Mouse (Mus musculus): Measurements from ENCODE around the gene Tbcel.

The Tbcel gene

GRCm38 (mm10) chr9:42507709-42508108 is at the start of gene Tbcel:
TSS of gene Tbcel (minus strand) at chr9:42507809.
- DNase-seq (ENCODE audit: low read depth) = no peak

GRCm38 (mm10) chr9:42555186-42555585 is 47.6 kb upstream of the Tbcel start:
- no peak for DNase-seq (ENCODE audit: low read depth)

DNA sequence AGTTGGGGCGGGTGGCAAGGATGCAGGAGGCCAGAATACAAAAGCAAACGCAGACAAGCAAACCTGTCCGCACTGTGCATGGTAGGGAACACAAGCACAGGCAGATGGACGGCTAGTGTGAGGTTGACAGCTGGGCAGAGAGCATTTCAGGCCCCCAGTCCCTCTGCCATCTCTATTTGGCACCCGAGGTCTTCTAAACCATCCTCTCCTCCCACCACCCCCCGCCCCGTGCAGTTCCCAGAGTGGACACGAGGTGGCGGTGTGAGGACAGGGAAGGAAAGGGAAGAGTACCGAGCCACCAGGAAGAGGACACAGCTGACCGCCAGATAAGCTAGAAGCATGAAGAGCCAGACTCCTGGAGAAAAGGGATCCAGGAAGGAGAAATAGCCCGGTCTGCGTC is 42.5 kb upstream of the Tbcel start:
- DNase-seq (ENCODE audit: low read depth) = no peak

GRCm38 (mm10) chr9:42548981-42549380 is 41.4 kb upstream of the Tbcel start:
- no peak for DNase-seq (ENCODE audit: low read depth)

GRCm38 (mm10) chr9:42544521-42544920 is 36.9 kb upstream of the Tbcel start:
- DNase-seq (ENCODE audit: low read depth) = no peak

GRCm38 (mm10) chr9:42533491-42533890 is 25.9 kb upstream of the Tbcel start:
- no peak for DNase-seq (ENCODE audit: low read depth)

DNA sequence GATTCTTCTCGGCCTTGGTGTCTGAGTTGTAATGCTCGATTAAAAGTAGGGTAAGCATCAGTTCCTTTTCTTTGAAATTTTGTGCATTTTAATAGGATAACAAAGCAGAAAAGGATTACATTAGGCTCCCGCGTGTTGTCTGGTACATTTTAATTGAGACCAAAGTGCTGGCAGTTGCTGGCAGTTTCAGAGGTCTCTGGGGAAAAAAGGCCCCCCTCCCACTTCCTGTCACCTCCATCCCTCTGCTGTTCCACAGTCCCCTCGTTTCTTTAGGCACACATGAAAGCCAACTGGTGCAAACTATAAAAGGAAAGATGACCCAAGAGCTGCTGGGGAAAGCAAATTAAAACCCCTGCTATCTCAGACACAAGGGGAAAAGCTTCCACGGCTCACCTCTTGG is 25.4 kb upstream of the Tbcel start:
- DNase-seq (ENCODE audit: low read depth) = no peak

DNA sequence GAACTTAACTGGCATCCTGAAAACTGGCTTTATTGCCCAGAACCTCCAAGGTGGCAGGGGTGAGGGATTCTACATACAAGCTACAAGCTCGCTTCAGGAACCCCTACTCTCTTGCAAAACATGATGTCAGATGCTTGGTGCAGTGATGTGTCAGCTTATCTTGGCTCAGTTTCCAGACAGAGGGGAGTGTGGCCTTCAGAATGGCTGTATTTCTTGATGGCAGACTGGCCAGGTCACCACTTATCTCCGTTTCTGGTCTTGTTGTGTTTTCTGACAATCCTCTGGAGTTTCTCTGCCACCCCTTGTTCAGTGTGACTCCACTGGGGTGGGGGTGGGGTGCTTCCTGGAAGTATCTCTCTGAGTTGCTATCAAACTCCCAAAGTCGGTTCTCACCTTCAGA is 24.3 kb upstream of the Tbcel start:
- no peak for DNase-seq (ENCODE audit: low read depth)

DNA sequence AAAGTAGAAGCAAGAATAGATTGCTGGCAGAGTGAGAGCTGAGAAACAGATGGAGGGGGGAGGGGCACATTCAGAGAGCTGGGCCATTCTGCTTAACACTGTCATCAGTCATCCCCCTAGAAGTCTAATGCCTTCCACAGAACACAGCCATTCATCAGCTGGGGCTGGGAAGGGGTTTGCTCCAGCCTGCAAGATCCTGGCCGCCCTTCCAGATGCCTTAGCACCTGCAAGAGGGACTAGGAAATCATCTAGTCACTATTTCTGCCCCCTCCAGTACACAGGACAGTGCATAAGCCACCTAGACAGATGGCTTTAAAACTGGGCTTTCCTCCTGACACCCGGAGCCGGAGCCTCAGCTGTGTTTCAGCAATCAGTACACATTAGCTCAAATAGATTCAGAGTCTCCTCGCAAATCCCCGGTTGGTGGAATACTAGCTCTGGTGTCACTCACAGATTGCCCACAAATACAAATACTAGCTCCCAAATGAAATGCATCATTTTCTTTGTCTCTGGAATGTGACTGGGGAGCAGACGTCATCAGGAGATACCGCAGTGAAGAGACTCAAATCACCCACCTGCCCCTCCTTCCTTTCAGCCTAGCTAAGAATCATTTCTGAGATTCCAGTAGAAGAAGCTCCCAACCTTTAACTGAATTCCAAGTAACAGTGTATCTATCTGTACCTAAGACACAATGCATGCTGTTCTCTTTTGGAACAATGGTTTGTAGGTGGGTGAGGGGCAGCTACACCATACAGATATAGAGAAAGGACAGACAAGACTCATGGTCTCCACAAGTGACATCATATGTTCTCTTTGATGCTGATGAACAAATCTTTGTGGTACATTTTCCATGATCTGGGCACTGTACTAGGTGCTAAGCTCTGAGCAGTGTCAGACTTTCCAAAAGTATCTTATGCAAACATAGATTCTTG is 22.9 kb upstream of the Tbcel start:
- no peak for DNase-seq (ENCODE audit: low read depth)

- no peak for DNase-seq (ENCODE audit: low read depth)
These were observed 13.0 kb upstream of the Tbcel start for GRCm38 (mm10) chr9:42520587-42521084.

- DNase-seq (ENCODE audit: low read depth) = no peak
These were observed 10.6 kb upstream of the Tbcel start for GRCm38 (mm10) chr9:42518163-42518562.

DNA sequence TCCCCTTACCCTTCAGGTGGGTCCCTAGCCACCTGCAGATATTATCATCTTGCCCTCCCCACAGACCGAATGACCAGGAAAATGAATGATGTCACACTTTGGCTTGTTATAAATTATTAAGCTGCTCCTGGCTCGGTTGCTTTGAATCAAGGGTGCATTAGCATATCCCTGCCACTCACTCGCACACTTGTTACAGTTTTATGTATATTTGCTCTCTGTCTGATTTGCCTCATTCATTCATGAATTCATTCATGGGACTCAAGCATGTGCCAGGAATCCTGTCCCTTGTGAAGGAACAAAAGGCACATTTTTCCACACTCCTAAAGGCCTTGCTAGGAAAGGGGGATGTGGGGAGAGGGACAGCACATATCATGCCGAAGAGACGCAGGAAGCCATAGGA is 5.5 kb upstream of the Tbcel start:
- no peak for DNase-seq (ENCODE audit: low read depth)

DNA sequence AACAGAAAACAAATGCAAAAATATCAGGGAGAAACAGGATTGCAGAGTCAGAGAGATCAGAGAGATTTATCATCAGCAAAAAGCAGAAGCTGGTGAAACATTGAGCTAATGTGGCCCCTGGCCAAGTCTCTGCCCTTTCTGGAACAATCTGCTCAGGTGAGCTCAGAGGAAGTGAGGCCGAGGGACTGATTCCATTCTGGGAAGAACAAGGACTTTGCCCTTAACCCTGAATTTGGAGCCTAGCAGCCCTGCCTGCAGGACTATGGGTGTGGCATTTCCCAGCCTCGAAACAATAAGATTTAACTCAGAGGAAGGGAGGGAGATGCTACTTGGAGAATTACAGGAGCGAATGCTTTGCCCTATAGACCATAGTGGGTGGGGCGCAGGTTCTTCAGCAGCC is 4.7 kb upstream of the Tbcel start:
- no peak for DNase-seq (ENCODE audit: low read depth)

- DNase-seq (ENCODE audit: low read depth) = no peak
These were observed 626 bp upstream of the Tbcel start for GRCm38 (mm10) chr9:42508235-42508634.

DNA sequence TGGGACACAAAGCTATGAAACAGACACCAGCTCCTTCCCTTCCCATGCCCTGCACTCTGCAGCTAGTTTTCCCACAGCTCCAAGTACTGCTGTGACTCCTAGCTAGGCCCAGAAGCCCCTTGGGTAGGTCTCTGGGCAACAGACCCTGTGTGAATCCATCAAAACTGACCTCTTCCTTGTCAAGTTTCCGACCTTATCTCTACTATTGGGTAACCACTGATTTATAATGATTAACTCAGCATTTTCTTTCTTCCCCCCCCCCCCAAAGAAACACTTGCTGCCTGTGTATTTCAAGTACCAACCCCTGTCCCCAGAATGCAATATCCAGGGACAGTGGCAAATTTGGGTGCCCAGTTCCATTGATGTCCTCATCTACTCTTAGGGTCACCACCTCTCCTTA is 587 bp downstream of the Tbcel start:
- DNase-seq (ENCODE audit: low read depth) = no peak

GRCm38 (mm10) chr9:42504971-42505510 is 2.6 kb downstream of the Tbcel start:
- no peak for DNase-seq (ENCODE audit: low read depth)

GRCm38 (mm10) chr9:42504559-42504958 is 3.0 kb downstream of the Tbcel start:
- DNase-seq (ENCODE audit: low read depth) = peak; percentile 12

- DNase-seq (ENCODE audit: low read depth) = no peak
These were observed 3.9 kb downstream of the Tbcel start for GRCm38 (mm10) chr9:42503709-42504108.

DNA sequence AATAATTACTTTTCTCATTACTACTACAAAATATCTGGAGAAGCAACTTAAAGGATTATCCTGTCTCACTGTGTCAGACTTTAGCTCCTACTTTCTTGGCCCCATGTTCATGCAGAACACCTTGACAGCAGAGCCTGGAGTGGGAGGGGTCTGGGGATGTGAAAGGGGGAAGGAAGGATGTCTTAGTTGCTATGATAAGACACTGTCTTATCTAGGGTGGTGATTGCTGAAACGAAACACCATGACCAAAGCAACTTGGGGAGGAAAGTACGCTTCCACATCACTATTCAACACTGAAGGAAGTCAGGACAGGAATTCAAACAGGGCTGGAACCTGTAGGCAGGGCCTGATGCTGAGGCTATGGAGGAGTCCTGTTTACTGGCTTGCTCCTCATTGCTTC is 11.3 kb downstream of the Tbcel start:
- DNase-seq (ENCODE audit: low read depth) = no peak

DNA sequence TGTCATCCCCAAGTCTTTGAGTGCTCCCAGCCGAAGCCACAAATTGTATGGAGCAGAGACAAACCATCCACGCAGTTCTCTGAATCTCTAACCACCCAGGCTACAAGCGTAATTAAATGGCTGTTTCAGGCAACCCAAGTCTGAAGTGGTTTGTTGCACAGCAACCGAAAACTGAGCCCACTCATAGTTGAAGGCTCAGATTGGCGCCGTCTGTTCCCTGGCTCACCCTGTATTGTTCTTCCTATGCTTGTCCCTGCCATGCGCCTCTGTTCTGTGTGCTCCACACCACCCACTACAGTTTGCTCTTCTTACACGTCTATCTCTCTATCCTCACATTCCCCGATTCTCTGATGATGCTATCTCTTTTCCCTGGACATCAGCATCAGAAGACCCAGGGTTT is 15.8 kb downstream of the Tbcel start:
- DNase-seq (ENCODE audit: low read depth) = no peak

- no peak for DNase-seq (ENCODE audit: low read depth)
These were observed 16.8 kb downstream of the Tbcel start for GRCm38 (mm10) chr9:42490589-42491382.

- no peak for DNase-seq (ENCODE audit: low read depth)
These were observed 19.5 kb downstream of the Tbcel start for GRCm38 (mm10) chr9:42488071-42488470.

GRCm38 (mm10) chr9:42486913-42487312 is 20.7 kb downstream of the Tbcel start:
- DNase-seq (ENCODE audit: low read depth) = no peak

Data from fibroblast of lung, adult 2 months (primary cell).